Mouse (Mus musculus): ENCODE results near the gene Urm1. TPM values are rescaled to one million over a fixed set of nuclear protein-coding genes. Genes with fewer than 3 reads are reported as not detected.
"Not testable (repeated sequence)": the region's sequence is repeated elsewhere in the genome, so short reads cannot be mapped to it uniquely, and the experiment has no call there.

The Urm1 gene
- 22.9 and 24.1 TPM in 2 replicates for polyA plus RNA-seq (2015; fragmentation: Nextera tagmentation; extraction: Ambion mirVana)

DNA sequence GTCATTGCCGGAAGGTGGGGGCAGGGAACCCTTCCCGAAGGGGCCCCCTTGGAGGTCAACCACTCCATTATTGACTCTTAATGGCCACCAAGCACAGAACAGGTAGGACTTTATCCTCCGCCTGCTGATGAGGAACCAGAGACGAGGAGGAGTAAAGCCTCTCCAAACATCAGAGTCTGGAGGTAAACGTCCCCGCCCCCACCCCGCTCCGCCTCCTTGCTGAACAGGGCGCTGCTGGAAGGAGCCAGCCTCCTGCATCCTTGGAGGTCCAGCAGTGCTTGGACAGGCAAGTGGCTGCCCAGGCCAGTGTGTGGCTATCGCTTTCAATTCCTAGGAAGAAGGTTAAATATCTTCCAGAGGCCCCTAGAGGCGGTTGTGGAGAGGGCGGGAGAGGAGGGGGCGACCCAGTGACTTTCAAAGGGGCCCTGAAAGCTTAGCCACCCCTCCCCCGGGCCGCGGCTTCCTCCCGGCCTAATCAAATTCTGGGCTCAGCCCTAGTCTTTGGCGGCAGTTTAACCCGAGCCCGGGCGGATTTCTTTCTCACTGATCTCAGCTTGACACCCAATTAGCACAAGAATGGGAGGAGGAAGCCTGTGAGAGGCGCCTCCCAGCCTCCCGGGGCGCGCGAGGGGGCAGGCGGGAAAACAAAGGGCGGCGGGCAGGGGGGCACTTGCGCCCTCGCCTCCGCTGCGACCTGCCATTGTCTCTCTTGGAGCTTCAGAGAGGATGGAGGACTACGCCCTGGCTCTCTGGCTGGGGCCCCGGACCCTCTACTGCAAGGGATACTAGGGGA, at the start of gene Urm1:
Gene Urm1 (plus strand): TSS at position 51 of the 793 bp plus-strand sequence.
- ATAC-seq (ENCODE audit: insufficient number of reproducible peaks, low FRiP score, low TSS enrichment, low read depth), result peak; percentile 71
- under 1% methylated on average over 35 of the region's 35 CpGs for WGBS
- H3K4me1 ChIP-seq, result peaks cover 21% of the 10 kb centered on the region
- peaks cover 18% of the 10 kb centered on the region for H3K36me3 ChIP-seq
- no peaks in the 10 kb centered on the region for H3K9me3 ChIP-seq (replicated peaks)
- H3K4me3 ChIP-seq (replicated peaks), result peak within 1 kb of the TSS; percentile 51
- H3K27me3 ChIP-seq, result no peaks in the 10 kb centered on the region
- peak within 1 kb of the TSS; percentile 48 for H3K9ac ChIP-seq
- peak within 1 kb of the TSS; percentile 92 for H3K27ac ChIP-seq (replicated peaks)
- peak within 1 kb of the TSS; percentile 70 for H3K4me2 ChIP-seq (replicated peaks)

DNA sequence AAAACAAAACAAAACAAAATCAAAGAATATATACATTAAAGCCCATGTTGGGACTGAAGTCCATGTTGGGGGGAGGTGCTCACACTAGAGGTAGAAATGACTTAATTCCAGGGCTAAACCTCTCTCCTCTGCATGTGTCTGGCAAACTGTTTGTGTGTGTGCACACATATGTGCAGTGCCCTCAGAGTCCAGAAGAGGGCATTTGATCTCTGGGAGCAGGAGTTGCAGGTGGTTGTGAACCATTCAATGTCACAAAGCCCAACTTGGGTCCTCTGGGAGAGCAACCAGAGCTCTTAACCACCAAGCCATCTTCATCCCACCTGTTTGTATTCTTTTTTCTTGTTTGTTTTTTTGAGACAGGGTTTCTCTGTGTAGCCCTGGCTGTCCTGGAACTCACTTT, 49.7 kb upstream of the Urm1 start:
- H3K4me1 ChIP-seq, result no peaks in the 10 kb centered on the region
- no peak overlapping the region for H3K4me3 ChIP-seq (replicated peaks)
- no peak overlapping the region for H3K9ac ChIP-seq
- H3K36me3 ChIP-seq, result 0 out of 2 replicates have a peak, but pooled peaks cover 5% of the 10 kb centered on the region
- no peaks in the 10 kb centered on the region for H3K27me3 ChIP-seq
- H3K9me3 ChIP-seq (replicated peaks), result no peaks in the 10 kb centered on the region
- no peak overlapping the region for H3K27ac ChIP-seq (replicated peaks)
- no peak for ATAC-seq (ENCODE audit: insufficient number of reproducible peaks, low FRiP score, low TSS enrichment, low read depth)
- H3K4me2 ChIP-seq (replicated peaks), result no peak overlapping the region

DNA sequence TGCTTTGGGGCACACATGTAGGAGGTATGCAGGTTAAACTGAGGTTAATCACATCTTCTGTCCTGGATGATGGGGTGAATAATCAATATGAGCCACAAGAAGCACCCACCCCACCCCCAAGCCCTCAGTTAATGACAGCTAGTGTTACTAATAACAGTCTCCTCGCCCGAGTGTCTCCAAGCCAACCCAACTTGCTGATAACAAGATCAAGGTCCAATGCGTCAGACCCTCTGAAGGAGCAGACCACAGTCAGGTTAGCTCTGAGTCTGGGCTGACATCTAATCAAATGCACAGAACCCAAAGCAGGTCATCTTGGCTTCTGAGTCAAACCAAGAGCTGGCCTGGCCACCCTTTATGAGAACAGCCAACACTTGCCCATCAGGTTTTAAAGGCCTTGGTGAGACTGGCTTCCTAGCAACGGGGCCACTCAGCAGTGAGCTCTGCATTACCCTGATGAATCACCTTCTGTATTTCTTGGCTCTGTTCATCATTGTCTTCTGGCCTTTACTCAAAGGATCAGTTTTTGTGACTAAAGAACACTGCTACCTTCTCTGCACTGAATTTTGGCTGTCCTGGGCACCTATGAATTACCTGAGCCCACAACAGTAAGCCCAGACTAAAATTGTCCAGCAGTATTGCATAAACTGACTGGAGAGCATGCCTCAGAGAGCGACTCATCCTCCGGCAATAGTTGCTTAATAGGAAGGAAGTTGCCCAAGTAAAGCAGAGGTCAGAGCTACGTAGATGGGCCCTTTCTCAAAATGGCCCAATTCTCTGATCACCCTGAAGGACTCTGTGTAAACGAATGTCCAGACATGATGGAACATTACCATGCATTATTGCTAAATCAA, 48.0 kb upstream of the Urm1 start:
- Histone ChIP-seq H3K4me2 (replicated peaks) (no peak overlapping the region), H3K9ac (no peak overlapping the region), H3K4me3 (replicated peaks) (no peak overlapping the region), H3K27me3 (no peaks in the 10 kb centered on the region), H3K27ac (replicated peaks) (no peak overlapping the region), H3K9me3 (replicated peaks) (no peaks in the 10 kb centered on the region), H3K36me3 (peaks cover 14% of the 10 kb centered on the region), H3K4me1 (no peaks in the 10 kb centered on the region)
- no peak for ATAC-seq (ENCODE audit: insufficient number of reproducible peaks, low FRiP score, low TSS enrichment, low read depth)
- WGBS, result 78% methylated on average over 8 of the region's 8 CpGs

DNA sequence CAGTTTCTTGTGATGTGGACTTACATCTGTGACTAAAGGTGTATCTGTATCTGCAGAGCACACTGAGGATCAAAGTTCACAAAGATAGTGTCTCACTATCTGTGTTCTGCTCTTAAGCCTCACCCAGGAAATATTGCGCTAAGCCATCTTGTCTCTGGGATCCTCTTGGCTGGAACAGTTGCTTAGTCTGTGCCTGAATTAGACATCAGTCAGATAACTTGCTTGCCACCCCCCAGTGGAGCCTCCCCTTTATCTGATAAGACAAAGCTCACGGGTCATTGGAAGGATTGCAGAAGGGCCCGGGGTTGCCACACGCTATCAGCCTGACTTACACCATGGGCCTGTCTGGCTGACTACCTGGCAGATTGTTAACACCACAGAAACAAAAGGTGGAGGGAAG, 46.6 kb upstream of the Urm1 start:
- H3K9ac ChIP-seq, result no peak overlapping the region
- H3K4me2 ChIP-seq (replicated peaks), result no peak overlapping the region
- H3K36me3 ChIP-seq, result peaks cover 29% of the 10 kb centered on the region
- H3K4me1 ChIP-seq, result no peaks in the 10 kb centered on the region
- H3K27me3 ChIP-seq, result no peaks in the 10 kb centered on the region
- H3K4me3 ChIP-seq (replicated peaks), result no peak overlapping the region
- no peak for ATAC-seq (ENCODE audit: insufficient number of reproducible peaks, low FRiP score, low TSS enrichment, low read depth)
- H3K27ac ChIP-seq (replicated peaks), result no peak overlapping the region
- WGBS, result 92% methylated on average over 4 of the region's 4 CpGs
- H3K9me3 ChIP-seq (replicated peaks), result no peaks in the 10 kb centered on the region

DNA sequence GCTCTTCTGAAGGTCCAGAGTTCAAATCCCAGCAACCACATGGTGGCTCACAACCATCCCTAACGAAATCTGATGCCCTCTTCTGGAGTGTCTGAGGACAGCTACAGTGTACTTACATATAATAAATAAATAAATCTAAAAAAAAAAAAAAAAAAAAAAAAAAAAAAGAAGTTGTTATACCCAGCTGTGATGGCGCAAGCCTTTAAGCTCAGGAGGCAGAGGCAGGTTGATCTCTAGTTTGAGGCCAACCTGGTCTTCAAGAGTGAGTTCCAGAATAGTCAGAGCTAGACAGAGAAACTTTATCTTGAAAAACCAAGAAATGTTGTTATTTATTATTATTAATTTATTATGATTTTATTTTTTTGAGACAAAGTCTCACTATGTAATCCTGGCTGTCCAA, 38.6 kb upstream of the Urm1 start:
- 91% methylated on average over 2 of the region's 2 CpGs for WGBS
- not testable (repeated sequence) for H3K4me1 ChIP-seq; H3K9me3 ChIP-seq (replicated peaks)

DNA sequence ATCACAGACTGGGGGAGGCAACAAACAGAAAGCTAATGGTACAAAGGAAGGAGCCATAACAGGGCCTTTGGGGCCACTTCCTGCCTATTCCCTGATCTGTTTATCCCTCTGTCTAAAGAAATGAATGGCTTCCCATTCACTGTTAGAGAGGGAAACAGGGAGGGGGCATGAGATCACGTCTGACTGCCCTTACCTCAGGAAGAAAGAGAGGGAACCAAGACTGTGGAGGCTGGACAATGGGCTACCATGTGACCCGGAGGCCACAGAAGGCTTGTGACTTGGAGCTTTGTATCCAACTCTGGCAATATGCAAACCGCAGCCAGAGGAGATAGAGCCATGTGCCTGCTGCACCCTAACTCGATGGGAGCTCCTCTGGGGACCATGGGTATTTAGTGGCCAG, 35.6 kb upstream of the Urm1 start:
- Histone ChIP-seq H3K36me3 (peaks cover 64% of the 10 kb centered on the region), H3K9me3 (replicated peaks) (0 out of 2 replicates have a peak, but pooled peaks cover 7% of the 10 kb centered on the region), H3K27me3 (no peaks in the 10 kb centered on the region), H3K4me2 (replicated peaks) (no peak overlapping the region), H3K27ac (replicated peaks) (no peak overlapping the region), H3K9ac (no peak overlapping the region), H3K4me1 (peaks cover 18% of the 10 kb centered on the region), H3K4me3 (replicated peaks) (no peak overlapping the region)
- no peak for ATAC-seq (ENCODE audit: insufficient number of reproducible peaks, low FRiP score, low TSS enrichment, low read depth)
- WGBS, result 72% methylated on average over 4 of the region's 4 CpGs

More for the DNA sequence above, 38.6 kb upstream of the Urm1 start:
- peaks cover 93% of the 10 kb centered on the region for H3K36me3 ChIP-seq
- not testable (repeated sequence) for H3K27me3 ChIP-seq; H3K4me2 ChIP-seq (replicated peaks); H3K4me3 ChIP-seq (replicated peaks); H3K9ac ChIP-seq; ATAC-seq (ENCODE audit: insufficient number of reproducible peaks, low FRiP score, low TSS enrichment, low read depth); H3K27ac ChIP-seq (replicated peaks)

DNA sequence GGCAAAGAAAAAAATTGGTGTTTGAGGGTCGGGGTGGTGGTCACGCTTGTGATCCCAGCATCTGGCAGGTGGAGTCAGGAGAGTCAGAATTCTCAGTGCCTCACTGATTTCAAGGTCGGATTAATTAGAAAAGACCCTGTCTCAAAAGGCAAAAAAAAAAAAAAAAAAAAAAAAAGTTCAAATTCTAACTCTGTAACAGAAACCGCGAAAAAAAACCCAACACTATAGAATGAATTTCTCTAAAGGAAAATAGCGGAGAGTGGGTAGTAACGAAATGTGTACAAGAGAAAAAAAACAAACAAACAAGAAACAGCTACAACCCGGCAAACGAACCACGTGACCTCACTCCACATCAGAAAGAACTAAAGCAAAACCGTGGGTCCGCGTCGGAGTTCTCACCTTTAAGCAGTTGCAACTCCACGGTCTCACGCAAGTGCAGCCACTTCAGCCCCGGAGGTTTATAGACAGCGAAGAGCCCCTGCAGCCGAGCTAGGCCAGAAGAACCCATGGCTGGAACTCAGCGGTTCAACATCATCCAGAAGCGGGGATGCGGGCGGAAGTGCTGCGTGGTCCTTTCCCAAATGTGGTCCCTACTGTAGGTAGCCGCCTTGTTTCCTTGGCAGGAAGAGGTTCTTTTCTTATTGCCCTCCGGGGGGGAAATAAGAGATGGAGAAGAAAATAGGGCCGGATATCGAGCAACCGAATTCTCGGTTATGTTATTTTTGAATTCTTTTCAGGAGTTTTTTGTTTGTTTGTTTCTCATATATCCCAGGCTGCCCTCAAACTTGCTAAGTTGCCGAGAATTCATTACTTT, 32.6 kb upstream of the Urm1 start, which contains the start of gene Coq4:
Gene Coq4 (plus strand): TSS at position 390 of the 814 bp plus-strand sequence.
- peak within 1 kb of the TSS; percentile 73 for H3K4me2 ChIP-seq (replicated peaks)
- H3K9me3 ChIP-seq (replicated peaks), result no peaks in the 10 kb centered on the region
- H3K4me3 ChIP-seq (replicated peaks), result peak within 1 kb of the TSS; percentile 70
- ATAC-seq (ENCODE audit: insufficient number of reproducible peaks, low FRiP score, low TSS enrichment, low read depth), result peak; percentile 85
- H3K27ac ChIP-seq (replicated peaks), result peak within 1 kb of the TSS; percentile 89
- peaks cover 19% of the 10 kb centered on the region for H3K4me1 ChIP-seq
- WGBS, result 2% methylated on average over 31 of the region's 31 CpGs
- H3K9ac ChIP-seq, result peak within 1 kb of the TSS; percentile 57
- H3K27me3 ChIP-seq, result no peaks in the 10 kb centered on the region
- H3K36me3 ChIP-seq, result peaks cover 58% of the 10 kb centered on the region

DNA sequence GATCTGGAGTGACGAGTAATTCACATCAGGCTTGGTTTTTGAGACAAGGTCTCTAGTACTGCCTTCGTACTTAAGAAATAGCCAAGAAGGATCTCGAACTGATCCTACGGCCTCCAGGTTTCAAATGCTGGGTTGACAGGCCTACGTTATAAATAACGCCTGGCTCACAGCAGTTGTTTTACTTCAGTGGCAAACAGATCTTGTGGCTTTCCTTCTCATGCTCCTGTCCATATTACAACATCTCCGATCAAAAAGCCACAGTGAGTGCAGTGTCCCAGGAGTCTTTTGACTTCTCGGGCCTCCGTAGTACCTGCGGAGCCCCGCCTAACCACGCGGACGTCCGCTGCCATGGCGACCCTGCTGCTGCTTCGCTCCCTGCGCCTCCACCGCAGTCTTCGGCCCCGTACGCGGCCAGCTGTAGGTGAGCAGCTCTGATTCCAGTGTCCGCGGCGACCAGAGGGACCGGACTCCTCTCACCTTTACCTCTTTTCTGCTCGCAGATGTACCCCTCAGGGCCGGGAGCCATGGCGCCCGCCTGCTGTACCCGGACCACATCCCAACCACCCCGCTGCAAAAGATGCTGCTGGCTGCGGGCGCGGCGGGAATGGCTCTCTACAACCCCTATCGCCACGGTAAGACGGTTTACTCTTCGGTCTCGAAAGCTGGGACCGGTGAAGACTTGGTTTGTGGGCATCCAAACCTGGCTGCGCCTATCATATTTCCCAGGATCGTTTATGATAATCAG, 31.8 kb upstream of the Urm1 start, which contains the start of gene Trub2:
Gene Trub2 (minus strand): TSS at position 566 of the 745 bp plus-strand sequence.
- Histone ChIP-seq H3K4me3 (replicated peaks) (peak within 1 kb of the TSS; percentile 70), H3K9me3 (replicated peaks) (no peaks in the 10 kb centered on the region), H3K27ac (replicated peaks) (peak within 1 kb of the TSS; percentile 89), H3K36me3 (peaks cover 55% of the 10 kb centered on the region), H3K9ac (peak within 1 kb of the TSS; percentile 57), H3K4me2 (replicated peaks) (peak within 1 kb of the TSS; percentile 73), H3K27me3 (no peaks in the 10 kb centered on the region), H3K4me1 (peaks cover 19% of the 10 kb centered on the region)
- WGBS, result 1% methylated on average over 45 of the region's 45 CpGs
- ATAC-seq (ENCODE audit: insufficient number of reproducible peaks, low FRiP score, low TSS enrichment, low read depth), result peak; percentile 86

DNA sequence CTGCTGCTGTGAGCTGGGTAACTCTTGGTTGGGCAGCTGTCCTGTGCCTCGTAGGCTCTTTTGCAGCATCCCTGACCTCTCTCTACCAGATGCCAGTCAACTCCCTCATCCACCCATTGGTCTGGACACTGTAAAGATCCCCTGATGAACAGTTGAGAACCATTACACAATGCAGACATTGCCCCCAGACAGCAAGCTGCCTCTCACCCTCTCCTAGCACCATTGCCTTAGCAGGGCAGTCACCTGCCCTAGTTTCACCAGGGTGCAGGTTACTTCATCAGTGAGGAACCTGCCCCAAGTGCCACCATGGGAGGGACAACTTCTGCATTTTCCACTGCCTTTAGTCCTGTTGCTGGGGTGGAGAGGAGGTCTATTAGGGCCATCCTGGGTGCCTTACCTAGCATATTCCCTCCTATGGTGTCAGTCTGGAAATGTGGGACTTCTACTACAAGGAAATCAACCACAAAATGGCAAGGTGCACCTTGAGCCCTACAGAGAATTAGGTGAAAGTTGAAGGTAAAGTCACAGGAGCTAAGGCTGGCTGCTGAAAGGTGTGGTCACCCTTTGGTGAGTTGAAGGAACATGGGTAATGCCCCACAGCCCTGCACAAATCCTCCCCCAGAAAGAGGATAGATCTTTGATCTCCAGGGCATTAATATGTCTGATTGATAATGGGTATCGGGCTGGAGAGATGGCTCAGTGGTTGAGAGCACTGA, 26.9 kb upstream of the Urm1 start:
- no peak for ATAC-seq (ENCODE audit: insufficient number of reproducible peaks, low FRiP score, low TSS enrichment, low read depth)
- Histone ChIP-seq H3K27ac (replicated peaks) (no peak overlapping the region), H3K4me3 (replicated peaks) (no peak overlapping the region), H3K9ac (no peak overlapping the region), H3K4me2 (replicated peaks) (no peak overlapping the region), H3K36me3 (peaks cover 51% of the 10 kb centered on the region), H3K27me3 (no peaks in the 10 kb centered on the region), H3K9me3 (replicated peaks) (no peaks in the 10 kb centered on the region), H3K4me1 (0 out of 2 replicates have a peak, but pooled peaks cover 11% of the 10 kb centered on the region)
- 96% methylated on average over 2 of the region's 2 CpGs for WGBS

Measured in embryonic facial prominence, embryonic 15.5 days (tissue).